Mouse (Mus musculus) lung, embryonic 16.5 days (tissue): ENCODE data around the gene Wfikkn2. TPM values are rescaled to one million over a fixed set of nuclear protein-coding genes. Genes with fewer than 3 reads are reported as not detected.

Experiments used
- ATAC-seq: fragments of 200-750 bp; cut with Nextera tagmentation; 2 replicates; pipeline ENCODE4 v1.8.0; 2017; ENCODE audit warnings: low read depth, mild to moderate bottlenecking, moderate library complexity
- H3K27ac ChIP-seq: fragments of 300-500 bp; sonication (generic); 2 replicates; pipeline ENCODE4 v1.5.1; 2014; ENCODE audit warnings: mild to moderate bottlenecking, control low read depth, low read length
- H3K27me3 ChIP-seq: fragments of 300-500 bp; sonication (generic); 2 replicates; pipeline ENCODE4 v1.6.1; 2014; ENCODE audit warnings: low read depth, low read length, mixed read lengths; ENCODE audit not compliant: control insufficient read depth, insufficient read depth
- H3K36me3 ChIP-seq: fragments of 300-500 bp; sonication (generic); 2 replicates; pipeline ENCODE4 v1.6.1; 2014; ENCODE audit warnings: low read length; ENCODE audit not compliant: control insufficient read depth, insufficient read depth
- H3K4me1 ChIP-seq: fragments of 300-500 bp; sonication (generic); replicated peaks from 2 replicates; pipeline ENCODE4 v1.6.1; 2014; ENCODE audit warnings: low read length, mixed read lengths; ENCODE audit not compliant: control insufficient read depth, insufficient read depth
- H3K4me2 ChIP-seq: fragments of 300-500 bp; sonication (generic); 2 replicates; pipeline ENCODE4 v1.6.1; 2014; ENCODE audit warnings: low read depth, low read length, control low read depth
- H3K4me3 ChIP-seq: fragments of 300-500 bp; sonication (generic); 2 replicates; pipeline ENCODE4 v1.5.1; 2014; ENCODE audit warnings: mild to moderate bottlenecking, low read length, control low read depth
- H3K9ac ChIP-seq: fragments of 300-500 bp; sonication (generic); 2 replicates; pipeline ENCODE4 v1.6.1; 2014; ENCODE audit warnings: low read length, control low read depth
- H3K9me3 ChIP-seq: fragments of 300-500 bp; sonication (generic); 2 replicates; pipeline ENCODE4 v1.6.1; 2016; ENCODE audit warnings: low read length; ENCODE audit not compliant: control insufficient read depth
- WGBS: fragments of 180-500 bp; shearing (Covaris S2); extraction: QIAGEN DNeasy Blood & Tissue Kit; methylation state at CpG from one replicate; pipeline ENCODE4 v1.1.7; 2014; 5-methylcytosine and 5-hydroxymethylcytosine counted together
- polyA plus RNA-seq: library from polyadenylated mRNA; unstranded; fragments of >200 nt; fragmentation: Nextera tagmentation; extraction: Ambion mirVana; gene quantifications from 2 replicates; pipeline ENCODE4 v1.2.1, GENCODE M21; 2015

Wfikkn2 gene
- polyA plus RNA-seq, 1 experiment from 2014 or later: 1.2 TPM

DNA sequence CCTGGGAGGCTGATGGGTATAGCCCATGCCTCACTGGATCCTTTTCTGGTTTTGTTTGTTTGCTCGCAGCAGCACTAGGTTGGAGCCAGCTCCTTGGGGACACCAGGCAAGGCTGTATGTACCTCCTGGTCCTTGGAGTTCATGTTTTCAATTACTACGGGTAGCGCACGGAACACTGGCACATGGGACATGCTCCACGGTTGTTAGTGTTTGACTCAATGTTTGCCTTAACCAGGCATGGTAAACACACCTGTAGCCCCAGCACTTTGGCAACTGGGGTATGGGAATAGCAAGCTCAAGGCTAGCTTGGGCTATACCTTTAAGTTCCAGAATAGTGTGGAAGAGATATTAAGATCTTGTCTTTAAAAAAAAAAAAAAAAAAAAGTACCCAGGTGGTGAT, 55.1 kb downstream of the Wfikkn2 start:
- no peak overlapping the region for H3K27ac ChIP-seq
- H3K9ac ChIP-seq: no peak overlapping the region
- WGBS: 57% methylated on average over 5 of the region's 5 CpGs

DNA sequence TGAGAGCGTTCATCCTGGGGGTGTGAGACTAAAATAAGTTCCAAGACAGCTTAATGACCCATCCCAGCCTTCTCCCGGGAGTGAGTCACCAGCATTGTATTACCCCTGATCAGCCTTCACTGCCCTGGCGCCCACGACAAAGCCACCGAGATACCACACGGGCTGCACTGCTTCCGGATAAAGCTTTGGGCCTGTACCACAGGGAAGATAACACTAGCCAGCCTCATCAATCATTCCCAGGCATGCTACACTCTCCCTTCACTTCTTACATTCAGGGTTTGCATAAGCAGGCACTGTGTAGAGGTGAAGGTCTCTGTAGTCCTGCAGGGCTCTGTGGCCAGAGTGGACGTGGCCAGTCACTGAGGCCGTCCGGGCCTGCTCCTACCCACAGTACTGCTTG, 56.2 kb downstream of the Wfikkn2 start:
- H3K4me3 ChIP-seq: no peak overlapping the region
- no peaks in the 10 kb centered on the region for H3K4me1 ChIP-seq
- H3K4me2 ChIP-seq: no peak overlapping the region
- no peaks in the 10 kb centered on the region for H3K27me3 ChIP-seq
- 29% methylated on average over 10 of the region's 10 CpGs for WGBS
- no peak overlapping the region for H3K9ac ChIP-seq
- no peaks in the 10 kb centered on the region for H3K36me3 ChIP-seq
- H3K27ac ChIP-seq: no peak overlapping the region
- no peak for ATAC-seq
- H3K9me3 ChIP-seq: no peaks in the 10 kb centered on the region

More for the DNA sequence above, 55.1 kb downstream of the Wfikkn2 start:
- ATAC-seq: no peak
- no peak overlapping the region for H3K4me3 ChIP-seq
- H3K9me3 ChIP-seq: no peaks in the 10 kb centered on the region
- H3K27me3 ChIP-seq: no peaks in the 10 kb centered on the region
- H3K36me3 ChIP-seq: no peaks in the 10 kb centered on the region
- H3K4me2 ChIP-seq: no peak overlapping the region
- H3K4me1 ChIP-seq: no peaks in the 10 kb centered on the region

Other genes starting within 250 kb of the Wfikkn2 start
- 35.0 and 36.2 TPM in 2 replicates for gene Spag9, start 249.9 kb downstream of the Wfikkn2 start, polyA plus RNA-seq
- gene Tob1, start 34.6 kb downstream of the Wfikkn2 start, polyA plus RNA-seq: 25.8 and 28.9 TPM in 2 replicates
- gene Gm21885, start 35.9 kb upstream of the Wfikkn2 start, polyA plus RNA-seq: 0.33 TPM in 1 of 2 replicates, not detected in the other
- 99.0 and 105 TPM in 2 replicates for gene Luc7l3, start 76.0 kb upstream of the Wfikkn2 start, polyA plus RNA-seq
- gene Ankrd40, start 82.0 kb upstream of the Wfikkn2 start, polyA plus RNA-seq: 11.5 and 12.2 TPM in 2 replicates
- 4.0 and 5.0 TPM in 2 replicates for gene Abcc3, start 147.0 kb upstream of the Wfikkn2 start, polyA plus RNA-seq
- 6.6 and 7.0 TPM in 2 replicates for gene Cacna1g, start 228.2 kb upstream of the Wfikkn2 start, polyA plus RNA-seq
- 0.08 TPM in 1 of 2 replicates, not detected in the other for gene Spata20, start 240.2 kb upstream of the Wfikkn2 start, polyA plus RNA-seq